Mouse (Mus musculus): Measurements from ENCODE around the gene Klc3.

Klc3 gene

DNA sequence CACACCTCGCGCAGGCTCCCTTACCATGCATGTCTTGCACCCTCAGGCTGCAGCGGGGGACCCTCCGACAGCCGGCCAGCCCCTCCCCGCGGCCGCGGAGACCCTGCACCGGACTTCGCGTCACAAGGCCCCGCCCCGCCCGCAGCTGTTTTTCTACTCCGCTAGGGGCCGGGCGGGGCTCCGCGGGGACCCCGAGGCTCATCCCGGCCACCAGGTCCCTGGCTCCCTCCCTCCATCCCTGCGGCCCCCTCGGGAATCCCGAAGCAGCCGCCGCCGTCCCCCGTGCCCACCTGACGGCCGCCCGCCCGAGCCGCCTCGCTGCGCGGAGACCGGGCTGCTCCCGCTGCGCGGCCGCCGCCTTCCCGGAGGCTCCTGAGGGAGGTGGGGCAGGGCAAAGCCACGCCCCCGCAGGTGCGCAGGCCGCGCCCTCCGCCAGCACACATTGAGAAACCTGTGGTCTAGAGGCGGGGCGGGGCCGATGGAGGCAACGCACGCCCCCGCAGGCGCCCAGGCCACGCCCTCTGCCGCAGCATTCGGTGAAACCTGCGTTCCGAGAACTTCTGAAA is at the start of gene Klc3:
Klc3 (minus strand) TSS at position 374 of the 566 bp plus-strand sequence.
- DNase-seq (ENCODE audit: extremely low read depth, low read depth) = peak; percentile 45

- DNase-seq (ENCODE audit: extremely low read depth, low read depth) = no peak
Observed at GRCm38 (mm10) chr7:19449165-19449564, 45.3 kb upstream of the Klc3 start.

DNA sequence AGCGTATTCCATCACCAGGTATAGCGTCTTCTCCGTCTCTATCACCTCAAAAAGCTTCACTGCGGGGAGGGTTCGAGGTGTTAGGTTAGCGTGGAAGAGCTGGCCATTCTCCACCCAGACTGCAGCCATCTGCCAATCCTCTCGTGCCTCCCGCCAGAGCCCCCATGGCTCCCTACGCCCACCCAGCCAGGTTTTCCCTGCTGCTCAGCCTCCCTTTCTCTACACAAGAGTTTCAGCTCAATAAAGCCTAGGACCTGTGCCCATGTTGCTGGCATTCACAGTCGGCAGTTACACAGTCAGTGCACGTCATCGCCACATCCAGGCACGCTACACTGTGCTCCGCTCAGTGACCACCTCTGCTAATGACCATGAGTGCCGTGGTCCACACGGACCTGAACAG is 43.8 kb upstream of the Klc3 start:
- no peak for DNase-seq (ENCODE audit: extremely low read depth, low read depth)

- no peak for DNase-seq (ENCODE audit: extremely low read depth, low read depth)
Observed at GRCm38 (mm10) chr7:19444801-19445200, 40.9 kb upstream of the Klc3 start.

DNA sequence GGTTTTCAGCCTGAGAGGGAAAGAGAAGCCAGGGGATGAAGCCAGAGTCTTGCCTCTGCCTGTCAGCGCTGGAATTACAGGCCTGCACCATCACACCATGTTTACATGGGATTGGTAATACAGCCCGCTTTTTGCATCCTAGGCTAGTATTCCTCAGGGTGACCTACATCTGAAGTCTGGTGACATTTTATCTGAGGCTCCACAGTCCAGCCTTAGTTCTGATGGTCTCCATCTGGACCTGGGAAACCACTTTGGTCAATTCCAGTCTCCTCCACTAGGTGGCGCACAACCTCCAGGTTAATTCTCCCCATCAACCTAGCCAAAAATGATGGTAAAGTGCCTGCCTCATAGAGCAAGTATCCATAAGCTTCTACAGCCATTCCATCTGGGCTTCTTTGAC is 39.4 kb upstream of the Klc3 start:
- no peak for DNase-seq (ENCODE audit: extremely low read depth, low read depth)

GRCm38 (mm10) chr7:19441448-19442091 is 37.7 kb upstream of the Klc3 start:
- peak; percentile 66 for DNase-seq (ENCODE audit: extremely low read depth, low read depth)

DNA sequence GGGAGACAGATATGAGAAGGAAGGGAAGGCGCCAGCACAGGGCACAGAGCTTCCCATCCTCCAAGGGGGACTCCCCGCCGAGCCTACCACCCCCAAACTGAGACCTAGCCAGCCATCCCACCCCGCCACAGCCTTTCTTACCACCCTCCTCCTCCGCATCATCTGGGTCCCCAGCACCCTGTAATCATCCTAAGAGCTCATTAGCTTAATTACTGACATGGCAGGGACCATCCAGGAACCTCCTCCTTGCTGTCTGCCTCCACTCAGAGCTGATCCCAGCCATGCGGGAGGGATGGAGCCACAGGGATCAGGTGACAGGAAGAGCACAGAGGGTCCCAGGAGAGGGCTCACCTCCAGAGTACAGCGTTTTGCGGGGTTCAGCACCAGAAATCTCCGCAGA is 33.1 kb upstream of the Klc3 start:
- DNase-seq (ENCODE audit: extremely low read depth, low read depth) = no peak

DNA sequence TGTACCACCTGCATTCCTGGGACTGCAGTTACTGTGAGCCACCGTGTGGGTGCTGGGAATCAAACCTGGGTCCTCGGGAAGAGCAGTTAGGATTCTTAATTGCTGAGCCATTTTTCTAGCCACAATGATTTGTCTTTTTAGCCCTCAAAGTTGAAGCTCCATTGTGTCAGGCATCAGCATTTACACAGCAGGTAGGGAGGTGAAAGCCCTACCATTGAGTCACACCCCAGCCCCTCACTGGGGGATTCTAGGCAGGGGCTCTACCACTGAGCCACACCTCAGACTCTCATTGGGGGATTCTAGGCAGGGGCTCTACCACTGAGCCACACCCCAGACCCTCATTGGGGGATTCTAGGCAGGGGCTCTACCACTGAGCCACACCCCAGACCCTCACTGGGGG is 32.4 kb upstream of the Klc3 start:
- no peak for DNase-seq (ENCODE audit: extremely low read depth, low read depth)

DNA sequence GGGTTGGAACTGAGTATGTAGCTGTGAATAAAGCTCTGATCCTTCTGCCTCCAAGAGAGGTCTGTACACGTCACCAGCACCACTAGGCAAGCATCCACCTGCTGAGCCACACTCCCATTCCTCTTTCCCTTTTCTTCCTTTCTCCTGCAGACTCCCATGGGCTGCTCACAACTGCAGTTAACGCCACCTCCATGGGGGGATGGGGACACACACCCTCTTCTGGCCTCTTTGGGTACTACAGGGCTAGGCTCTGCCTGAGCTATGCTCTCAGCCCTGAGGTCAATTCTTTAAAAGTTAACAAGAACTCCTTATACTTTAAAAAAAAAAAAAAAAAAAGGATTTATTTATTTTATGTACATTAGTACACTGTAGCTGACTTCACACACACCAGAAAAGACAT is 28.6 kb upstream of the Klc3 start:
- DNase-seq (ENCODE audit: extremely low read depth, low read depth) = no peak

DNA sequence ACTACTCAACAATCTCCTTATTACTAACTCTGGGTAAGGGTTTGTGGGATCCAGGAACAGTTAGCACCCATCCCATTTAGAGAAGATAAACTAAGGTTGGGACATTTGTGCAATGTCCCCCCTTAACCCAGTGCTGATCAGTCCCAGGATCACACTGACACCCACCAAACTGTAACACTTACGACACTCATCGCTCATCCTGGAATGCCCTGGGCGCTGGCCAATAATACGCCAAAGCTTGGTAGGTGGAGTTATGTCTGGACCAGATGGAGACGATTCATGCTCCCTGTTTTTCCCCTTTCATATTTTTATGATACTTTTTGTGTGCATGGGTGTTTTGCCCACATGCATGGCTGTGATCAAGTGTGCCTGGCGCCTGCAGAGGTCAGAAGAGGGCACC is 26.5 kb upstream of the Klc3 start:
- DNase-seq (ENCODE audit: extremely low read depth, low read depth) = no peak

DNA sequence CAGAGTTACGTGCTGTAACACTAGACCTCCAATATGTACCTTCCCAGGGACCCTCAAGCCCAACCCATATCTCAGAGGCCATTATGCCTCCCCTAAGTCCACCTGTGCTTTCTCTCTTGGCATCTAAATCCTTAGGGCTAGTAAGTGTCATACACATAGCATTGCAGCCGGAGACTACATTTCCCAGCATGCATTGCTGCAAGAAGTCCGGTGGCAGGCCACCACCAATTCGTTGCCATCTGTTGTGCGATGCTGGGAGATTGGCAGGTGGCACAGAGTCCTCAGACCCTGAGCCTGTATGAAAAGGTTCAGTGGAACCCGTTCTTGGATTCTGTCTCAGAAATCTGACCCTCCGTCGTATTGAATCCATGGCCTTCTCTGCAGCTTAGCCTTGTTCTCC is 25.8 kb upstream of the Klc3 start:
- DNase-seq (ENCODE audit: extremely low read depth, low read depth) = no peak

GRCm38 (mm10) chr7:19427999-19428650 is 24.2 kb upstream of the Klc3 start:
- DNase-seq (ENCODE audit: extremely low read depth, low read depth) = no peak

DNA sequence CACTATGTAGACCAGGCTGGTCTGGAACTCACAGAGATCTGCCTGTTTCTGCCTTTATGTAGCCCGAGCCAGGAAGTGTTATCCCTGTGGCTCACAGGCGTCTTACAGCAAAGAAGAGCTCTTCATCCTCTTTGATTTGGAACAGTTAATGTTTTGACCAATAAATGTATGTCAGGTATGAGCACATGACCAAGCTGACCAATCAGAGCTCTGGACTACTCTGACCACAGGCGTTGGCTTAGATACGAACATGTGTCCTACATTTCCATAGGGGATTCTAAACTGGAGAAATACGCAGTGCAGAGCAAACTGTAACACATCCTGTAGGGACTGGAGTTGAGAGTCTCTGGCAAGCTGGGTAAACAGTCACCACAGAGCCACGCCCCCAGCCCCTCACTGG is 23.0 kb upstream of the Klc3 start:
- DNase-seq (ENCODE audit: extremely low read depth, low read depth) = no peak

DNA sequence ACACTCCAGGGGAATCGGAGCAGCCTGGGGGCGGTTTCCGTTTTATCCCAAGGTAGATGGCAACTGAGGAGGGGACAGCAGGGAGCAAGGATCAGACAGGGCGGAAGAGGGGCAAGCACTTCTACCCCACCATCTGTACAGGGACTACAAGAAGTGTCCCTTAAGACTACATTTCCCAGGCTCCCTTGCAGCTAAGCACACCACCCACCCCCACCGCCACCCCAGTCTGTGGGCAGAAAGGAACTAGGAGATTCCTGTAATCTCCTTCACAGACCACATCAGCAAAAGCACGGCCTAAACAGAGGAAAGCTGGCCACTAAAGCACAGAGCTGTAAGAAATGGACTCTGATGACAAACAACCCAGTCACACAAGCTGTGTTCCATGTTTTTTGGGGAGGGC is 22.4 kb upstream of the Klc3 start:
- DNase-seq (ENCODE audit: extremely low read depth, low read depth) = no peak

GRCm38 (mm10) chr7:19424051-19424450 is 20.1 kb upstream of the Klc3 start:
- DNase-seq (ENCODE audit: extremely low read depth, low read depth) = no peak

DNA sequence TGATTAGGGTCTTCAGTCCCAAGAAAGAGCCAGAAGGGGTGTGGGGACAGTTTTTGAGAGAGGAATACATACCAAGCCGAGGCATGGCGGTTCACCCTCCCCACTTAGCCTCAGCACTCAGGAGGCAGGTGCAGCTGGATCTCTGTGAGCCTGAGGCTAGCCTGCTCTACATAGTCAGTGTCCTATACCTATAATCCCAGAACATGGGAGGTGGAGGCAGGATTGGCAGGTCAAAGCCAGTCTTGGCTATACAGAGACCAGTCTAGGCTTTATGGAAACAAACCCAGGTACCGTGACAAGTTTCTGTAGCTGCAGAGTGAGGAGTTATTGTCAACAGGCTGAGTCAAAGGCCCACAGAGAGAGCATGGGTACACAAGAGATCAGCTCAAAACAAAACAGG is 19.2 kb upstream of the Klc3 start:
- no peak for DNase-seq (ENCODE audit: extremely low read depth, low read depth)

DNA sequence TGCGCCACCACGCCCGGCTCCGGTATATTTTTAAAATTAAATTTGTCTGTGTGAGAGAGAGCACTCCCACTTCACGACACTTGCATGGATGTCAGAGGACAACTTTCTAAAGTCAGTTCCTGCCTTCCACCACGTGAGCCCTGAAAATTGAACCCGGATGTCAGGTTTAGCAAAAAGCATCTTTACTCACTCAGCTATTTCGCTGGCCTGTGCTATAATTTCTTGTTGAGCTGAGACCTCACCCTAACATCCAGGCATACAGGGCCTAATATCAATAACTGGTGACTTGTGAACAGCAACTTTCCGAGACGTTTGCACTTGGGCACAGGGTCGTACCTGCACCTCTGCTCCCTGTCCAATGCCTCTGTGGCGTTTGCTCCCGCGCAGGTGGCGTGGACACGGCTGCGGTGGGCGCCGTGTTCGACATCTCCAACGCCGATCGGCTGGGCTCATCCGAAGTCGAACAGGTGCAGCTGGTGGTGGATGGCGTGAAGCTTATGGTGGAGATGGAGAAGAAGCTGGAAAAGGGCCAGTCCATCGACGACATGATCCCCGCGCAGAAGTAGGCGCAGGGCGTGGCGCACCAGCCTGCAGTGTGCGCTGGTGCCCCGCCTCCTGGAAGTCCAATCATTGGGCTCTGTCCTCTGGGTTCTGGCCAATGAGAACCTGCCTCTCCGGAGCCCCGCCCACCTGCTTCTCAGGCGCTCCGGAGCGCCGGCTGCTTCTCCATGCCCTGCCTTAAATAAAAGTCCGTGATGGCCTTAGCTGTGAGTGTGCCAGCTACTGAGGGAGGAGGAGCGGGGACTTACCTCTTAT is 17.1 kb upstream of the Klc3 start:
- peak; percentile 85 for DNase-seq (ENCODE audit: extremely low read depth, low read depth)

DNA sequence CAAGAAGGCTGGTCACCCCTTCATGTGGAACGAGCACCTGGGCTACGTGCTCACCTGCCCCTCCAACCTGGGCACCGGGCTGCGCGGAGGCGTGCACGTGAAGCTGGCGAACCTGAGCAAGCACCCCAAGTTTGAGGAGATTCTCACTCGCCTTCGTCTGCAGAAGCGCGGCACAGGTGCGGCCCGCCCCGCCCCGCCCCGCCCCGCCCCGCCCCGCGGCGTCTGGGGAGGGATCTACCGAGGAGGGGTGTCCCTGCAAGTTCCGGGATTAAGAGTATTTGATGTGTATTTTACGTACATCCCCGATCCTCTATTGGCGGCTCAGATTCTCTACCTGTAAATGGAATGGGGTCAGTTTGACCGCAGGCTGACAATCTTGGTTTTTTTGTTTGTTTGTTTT is 16.2 kb upstream of the Klc3 start:
- DNase-seq (ENCODE audit: extremely low read depth, low read depth) = no peak

- DNase-seq (ENCODE audit: extremely low read depth, low read depth) = no peak
Observed at GRCm38 (mm10) chr7:19416590-19416989, 12.7 kb upstream of the Klc3 start.

- no peak for DNase-seq (ENCODE audit: extremely low read depth, low read depth)
Observed at GRCm38 (mm10) chr7:19413525-19413924, 9.6 kb upstream of the Klc3 start.

DNA sequence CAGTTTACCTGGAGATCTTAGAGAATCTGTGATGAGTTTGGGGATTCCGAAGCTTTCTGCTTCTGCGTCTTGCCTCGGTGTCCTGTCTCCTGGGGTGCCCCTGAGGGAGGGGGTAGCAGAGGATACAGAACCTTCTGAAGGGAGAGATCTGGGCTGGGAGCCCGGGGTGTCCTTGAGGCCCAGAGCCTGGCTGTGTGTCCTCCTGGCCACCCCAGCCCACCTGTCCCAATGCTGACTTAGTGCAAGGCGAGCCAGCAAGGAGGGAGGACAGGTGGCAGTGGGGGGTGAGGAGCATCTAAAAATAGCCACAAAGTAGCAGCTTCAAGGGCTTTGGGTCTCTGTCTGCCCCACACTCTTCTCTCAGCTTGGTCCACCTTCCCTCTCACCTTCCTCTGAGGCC is 7.9 kb upstream of the Klc3 start:
- DNase-seq (ENCODE audit: extremely low read depth, low read depth) = no peak

- no peak for DNase-seq (ENCODE audit: extremely low read depth, low read depth)
Observed at GRCm38 (mm10) chr7:19410766-19411344, 7.0 kb upstream of the Klc3 start.

Data from MEL-GATA-1-ER (cell line).